Mouse (Mus musculus) CH12.LX (cell line): ENCODE data around the gene Npas1. TPM values are rescaled to one million over a fixed set of nuclear protein-coding genes. Genes with fewer than 3 reads are reported as not detected.
A peak's percentile ranks its signal among the peaks of the same experiment; 100 is the strongest.

Experiments used
- DNase-seq: peaks from one replicate; pipeline ENCODE4 v3.0.0-alpha.2; 2013; ENCODE audit errors: extremely low read depth
- H3K27ac ChIP-seq: 2 replicates; pipeline ENCODE4 v1.5.1; 2012; ENCODE audit warnings: low read depth, mild to moderate bottlenecking, control low read depth, moderate library complexity; ENCODE audit not compliant: insufficient read depth
- H3K27me3 ChIP-seq: replicated peaks from 2 replicates; pipeline ENCODE3; 2012; ENCODE audit warnings: inconsistent platforms
- H3K36me3 ChIP-seq, 2 experiments: replicated peaks in 1 of 2; 2 replicates each; pipeline versions ENCODE3 to v1.6.1; 2012; ENCODE audit warnings: inconsistent platforms in 1 of 2, low read length in 1 of 2, mild to moderate bottlenecking in 1 of 2, mixed read lengths in 1 of 2, moderate library complexity in 1 of 2; ENCODE audit not compliant: control insufficient read depth in 1 of 2, insufficient read depth in 1 of 2
- H3K4me1 ChIP-seq, 2 experiments: 2 replicates each; pipeline ENCODE4 v1.6.1; 2012; ENCODE audit warnings: inconsistent platforms in 1 of 2, moderate library complexity in 1 of 2; ENCODE audit not compliant: insufficient read depth in 2 of 2, control insufficient read depth in 1 of 2
- H3K4me2 ChIP-seq: 2 replicates; pipeline ENCODE4 v1.6.1; 2012; ENCODE audit warnings: low read depth, mild to moderate bottlenecking, control low read depth; ENCODE audit not compliant: poor library complexity, insufficient read depth, severe bottlenecking
- H3K4me3 ChIP-seq, 3 experiments: fragments of 150-350 bp in 1 of 3; sonication (generic) in 1 of 3; replicated peaks in 1 of 3; 2 replicates each; pipeline versions ENCODE3 to v1.5.1; 2011 to 2012; ENCODE audit warnings: low read depth in 2 of 3, low read length in 2 of 3, mild to moderate bottlenecking in 2 of 3, moderate library complexity in 2 of 3, control low read depth in 1 of 3, improper control_type of control experiment in 1 of 3, inconsistent platforms in 1 of 3, mixed read lengths in 1 of 3; ENCODE audit not compliant: poor library complexity in 1 of 3
- H3K79me2 ChIP-seq: replicated peaks from 2 replicates; pipeline ENCODE4 v1.6.1; 2012; ENCODE audit warnings: mild to moderate bottlenecking, moderate library complexity; ENCODE audit not compliant: control insufficient read depth, poor library complexity, insufficient read depth, severe bottlenecking; ENCODE audit errors: extremely low read depth
- H3K9ac ChIP-seq: 2 replicates; pipeline ENCODE4 v1.6.1; 2012; ENCODE audit warnings: low read depth, mild to moderate bottlenecking, control low read depth, moderate library complexity; ENCODE audit not compliant: insufficient read depth
- H3K9me3 ChIP-seq: replicated peaks from 2 replicates; pipeline ENCODE3; 2012; ENCODE audit warnings: low read length, inconsistent platforms, mixed read lengths
- BHLHE40 ChIP-seq: IDR thresholded peaks from 2 replicates; pipeline ENCODE4 v1.6.1; 2011; ENCODE audit warnings: mild to moderate bottlenecking, low read depth, low read length, improper control_type of control experiment
- CHD1 ChIP-seq: IDR thresholded peaks from 2 replicates; pipeline ENCODE4 v1.6.1; 2012; ENCODE audit warnings: low read depth, low read length, improper control_type of control experiment, inconsistent platforms
- CHD2 ChIP-seq: IDR thresholded peaks from 2 replicates; pipeline ENCODE4 v1.6.1; 2011; ENCODE audit warnings: low read length, improper control_type of control experiment
- CTCF ChIP-seq, 2 experiments: IDR thresholded peaks in 1 of 2; conservative IDR thresholded peaks in 1 of 2; 2 replicates each; pipeline ENCODE4 v1.5.1; 2011 to 2012; ENCODE audit warnings: low read depth in 2 of 2, low read length in 2 of 2, improper control_type of control experiment in 1 of 2, inconsistent platforms in 1 of 2, mild to moderate bottlenecking in 1 of 2, moderate library complexity in 1 of 2
- ELF1 ChIP-seq: IDR thresholded peaks from 2 replicates; pipeline ENCODE4 v1.6.1; 2014; ENCODE audit warnings: low read depth, mild to moderate bottlenecking, inconsistent platforms, low read length, improper control_type of control experiment
- EP300 ChIP-seq: IDR thresholded peaks from 2 replicates; pipeline ENCODE4 v1.6.1; 2011; ENCODE audit warnings: low read length, improper control_type of control experiment
- GABPA ChIP-seq: IDR thresholded peaks from 2 replicates; pipeline ENCODE4 v1.6.1; 2012; ENCODE audit warnings: low read depth, low read length, improper control_type of control experiment, inconsistent platforms; ENCODE audit not compliant: insufficient replicate concordance
- JUND ChIP-seq: conservative IDR thresholded peaks from 2 replicates; pipeline ENCODE4 v1.6.1; 2011; ENCODE audit warnings: low read depth, low read length, improper control_type of control experiment
- MAFK ChIP-seq: IDR thresholded peaks from 2 replicates; pipeline ENCODE4 v1.6.1; 2011; ENCODE audit warnings: low read length, improper control_type of control experiment; ENCODE audit not compliant: insufficient replicate concordance
- MYC ChIP-seq: IDR thresholded peaks from 2 replicates; pipeline ENCODE4 v1.6.1; 2011; ENCODE audit warnings: low read depth, mild to moderate bottlenecking, improper control_type of control experiment, low read length
- NELFE ChIP-seq: IDR thresholded peaks from 2 replicates; pipeline ENCODE4 v1.6.1; 2011; ENCODE audit warnings: low read depth, low read length, improper control_type of control experiment
- RAD21 ChIP-seq: IDR thresholded peaks from 2 replicates; pipeline ENCODE4 v1.6.1; 2011; ENCODE audit warnings: low read depth, mild to moderate bottlenecking, low read length, improper control_type of control experiment, moderate library complexity
- SIN3A ChIP-seq: IDR thresholded peaks from 2 replicates; pipeline ENCODE4 v1.6.1; 2012; ENCODE audit warnings: low read length, improper control_type of control experiment, inconsistent platforms
- SMC3 ChIP-seq: IDR thresholded peaks from 2 replicates; pipeline ENCODE4 v1.6.1; 2011; ENCODE audit warnings: low read depth, low read length, improper control_type of control experiment
- UBTF ChIP-seq: IDR thresholded peaks from 2 replicates; pipeline ENCODE4 v1.6.1; 2012; ENCODE audit warnings: low read depth, mild to moderate bottlenecking, inconsistent platforms, low read length, improper control_type of control experiment, moderate library complexity
- ZC3H11A ChIP-seq: IDR thresholded peaks from 2 replicates; pipeline ENCODE4 v1.6.1; 2012; ENCODE audit warnings: low read depth, mild to moderate bottlenecking, inconsistent platforms, low read length, improper control_type of control experiment
- ZKSCAN1 ChIP-seq: IDR thresholded peaks from 2 replicates; pipeline ENCODE4 v1.6.1; 2012; ENCODE audit warnings: low read depth, inconsistent platforms, low read length, improper control_type of control experiment, borderline replicate concordance
- dilution Hi-C: fragments of 300-500 bp; cut with MboI; formaldehyde crosslinking; loops from 2 replicates; pipeline ENCODE4 v1.14.3; 2020; ENCODE audit warnings: low sequenced_read_pairs; ENCODE audit not compliant: extremely low pct_unique_long_range_greater_than_20kb, extremely low pct_ligation_motif_present
- in situ Hi-C: fragments of 300-500 bp; cut with MboI; formaldehyde crosslinking; loops from 3 replicates; pipeline ENCODE4 v1.14.3; 2019; ENCODE audit warnings: low sequenced_read_pairs, low pct_ligation_motif_present, low pct_unique_long_range_greater_than_20kb, mixed read lengths
- polyA plus RNA-seq: library from polyadenylated mRNA; unstranded; fragments of >175 nt; gene quantifications from 2 replicates; pipeline ENCODE4 v1.2.1, GENCODE M21; 2012; ENCODE audit warnings: low read depth; ENCODE audit not compliant: insufficient read length
- total RNA-seq, 2 experiments: library from RNA; depleted of rRNA; stranded (reverse); fragments of 300-350 nt in 1 of 2; fragments of >200 nt in 1 of 2; gene quantifications; 2 replicates each; pipeline ENCODE4 v1.2.3; 2012 to 2014

Npas1 gene
- total and polyA plus RNA-seq, 3 experiments, result 0.08 to 0.56 TPM; not detected in 1

- no peak overlapping the region for H3K4me2 ChIP-seq
- peaks cover 15 to 27% of the 10 kb centered on the region in 2 experiments for H3K36me3 ChIP-seq
- in situ Hi-C loops, result no loop called here
- H3K79me2 ChIP-seq, result no peaks in the 10 kb centered on the region
- no peak for DNase-seq
- H3K4me3 ChIP-seq, result no peak overlapping the region
- TF ChIP-seq EP300 (no peak), MAFK (no peak), CHD1 (no peak), RAD21 (no peak), SIN3A (no peak), JUND (no peak), ELF1 (no peak), BHLHE40 (no peak), UBTF (no peak), ZKSCAN1 (no peak), MYC (no peak), NELFE (no peak), CHD2 (no peak), ZC3H11A (no peak)
- TF ChIP-seq, all 38 proteins: peak for 0
- Histone ChIP-seq H3K9me3 (no peaks in the 10 kb centered on the region), H3K4me1 (peaks cover 6 to 14% of the 10 kb centered on the region in 2 experiments), H3K27me3 (no peaks in the 10 kb centered on the region), H3K9ac (no peak overlapping the region), H3K27ac (no peak overlapping the region)
- dilution Hi-C loops, result no loop called here
These were observed 25.9 kb downstream of the Npas1 start for GRCm38 (mm10) chr7:16451656-16452055.

DNA sequence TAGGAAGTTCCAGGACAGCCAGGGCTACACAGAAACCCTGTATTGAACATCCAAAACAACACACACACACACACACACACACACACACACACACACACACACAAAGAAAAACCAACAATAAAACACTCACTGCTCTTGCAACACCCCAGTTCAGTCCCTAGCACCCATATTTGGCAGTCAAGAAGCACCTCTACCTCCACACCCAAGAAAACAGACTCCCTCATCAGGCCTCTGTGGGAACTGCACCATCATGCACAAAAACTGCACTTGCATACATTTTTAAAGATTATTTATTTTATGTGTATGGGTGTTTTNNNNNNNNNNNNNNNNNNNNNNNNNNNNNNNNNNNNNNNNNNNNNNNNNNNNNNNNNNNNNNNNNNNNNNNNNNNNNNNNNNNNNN is 36.3 kb downstream of the Npas1 start:
- in situ Hi-C loops, result no loop called here
- DNase-seq, result peak; percentile 17
- dilution Hi-C loops, result no loop called here
- no peak overlapping the region for H3K4me3 ChIP-seq
- peaks cover 2 to 6% of the 10 kb centered on the region in 2 experiments for H3K36me3 ChIP-seq
- no peak overlapping the region for H3K4me2 ChIP-seq
- TF ChIP-seq RAD21 (peak; percentile 5), SMC3 (peak; percentile 25; the same call in 1 of the 2 replicates), GABPA (no peak), CTCF (conservative IDR thresholded peaks at IDR 0.05 in 1 of 2, IDR thresholded peaks at IDR 0.05 in 1 of 2; ENCODE audit: low read depth in 2 of 2, low read length in 2 of 2) (peak in 1 of 2 experiments; percentile 54; a peak in 2 of 4 replicates)
- no peaks in the 10 kb centered on the region for H3K4me1 ChIP-seq
- no peaks in the 10 kb centered on the region for H3K79me2 ChIP-seq
- no peaks in the 10 kb centered on the region for H3K9me3 ChIP-seq
- no peak overlapping the region for H3K9ac ChIP-seq
- H3K27ac ChIP-seq, result no peak overlapping the region
- no peaks in the 10 kb centered on the region for H3K27me3 ChIP-seq
